Comparison of ENCODE assay signal across 17 mouse cellular contexts in the genomic region with DNA sequence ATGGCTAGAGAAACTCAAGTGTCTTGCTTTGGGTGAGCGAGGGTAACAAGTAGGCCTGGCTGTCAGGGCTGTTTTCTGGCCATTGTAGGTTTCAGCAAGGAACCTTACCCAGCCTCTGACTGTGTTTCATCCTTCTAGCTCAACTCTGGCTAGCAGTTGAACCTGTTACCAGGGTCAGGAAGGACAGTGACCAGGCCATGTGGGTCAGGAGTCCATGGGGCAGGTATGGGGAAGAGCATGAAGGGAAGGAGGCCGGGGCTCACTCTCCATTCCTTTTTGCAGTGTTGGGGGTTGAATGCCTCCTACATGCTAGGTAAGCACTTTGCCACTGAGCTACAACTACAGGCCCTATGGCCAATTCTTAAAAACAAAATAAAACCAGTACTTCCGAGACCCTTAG. TPM values are rescaled to one million over a fixed set of nuclear protein-coding genes. Genes with fewer than 3 reads are reported as not detected.
"Had no signal": no experiment of that assay in that cellular context is flagged by ENCODE, and none has a peak within 500 bp of the region (broad histone marks: within the 10 kb centered on the region; RNA-seq: fewer than 3 reads in every experiment).

No protein-coding gene starts in this region.

- H3K4me1 ChIP-seq: lung, embryonic 15.5 days; midbrain, embryonic 13.5 days; midbrain, embryonic 15.5 days; neural tube, embryonic 12.5 days; stomach, embryonic 15.5 days had no signal

- H3K27ac ChIP-seq: lung, embryonic 15.5 days; macrophage; midbrain, embryonic 13.5 days; midbrain, embryonic 15.5 days; neural tube, embryonic 12.5 days; stomach, embryonic 15.5 days; stomach, postnatal 0 days had no signal

- H3K4me2 ChIP-seq: lung, embryonic 15.5 days; midbrain, embryonic 11.5 days; midbrain, embryonic 13.5 days; midbrain, embryonic 15.5 days; neural tube, embryonic 12.5 days; stomach, embryonic 15.5 days had no signal

- ATAC-seq: lung, postnatal 0 days; midbrain, embryonic 13.5 days; midbrain, embryonic 15.5 days had no signal

- H3K9me3 ChIP-seq: lung, embryonic 15.5 days; midbrain, embryonic 13.5 days; midbrain, embryonic 15.5 days; neural tube, embryonic 12.5 days; stomach, embryonic 15.5 days had no signal

- DNase-seq: lung, adult 2 months; lung, postnatal 14 days; lung, postnatal 36 days; right cerebral cortex, postnatal 14 days; thymus, adult 2 months; thymus, postnatal 25 days; thymus, postnatal 4 days had no signal

- H3K36me3 ChIP-seq: lung, embryonic 15.5 days; midbrain, embryonic 13.5 days; midbrain, embryonic 15.5 days; neural tube, embryonic 12.5 days; stomach, embryonic 15.5 days had no signal

- H3K27me3 ChIP-seq: lung, embryonic 15.5 days; midbrain, embryonic 13.5 days; midbrain, embryonic 15.5 days; neural tube, embryonic 12.5 days; stomach, embryonic 15.5 days had no signal

- H3K9ac ChIP-seq: lung, embryonic 15.5 days; midbrain, embryonic 13.5 days; midbrain, embryonic 15.5 days; neural tube, embryonic 12.5 days; stomach, embryonic 15.5 days had no signal

- H3K4me3 ChIP-seq: lung, embryonic 15.5 days; megakaryocyte, embryonic 14.5 days; midbrain, embryonic 13.5 days; midbrain, embryonic 15.5 days; neural tube, embryonic 12.5 days; stomach, embryonic 15.5 days had no signal

RNA-seq across cellular contexts. Expression of a gene that starts 34.5 kb away (rescaled TPM):
- polyA plus RNA-seq: macrophage had no signal
